Mouse (Mus musculus): ENCODE data around the gene Zdhhc14. TPM values are rescaled to one million over a fixed set of nuclear protein-coding genes. Genes with fewer than 3 reads are reported as not detected.

The Zdhhc14 gene
- polyA plus RNA-seq, 1 experiment = 6.7 TPM

GRCm38 (mm10) chr17:5519466-5519865 lies 27.1 kb downstream of the Zdhhc14 start:
- Histone ChIP-seq H3K36me3 (ENCODE audit: control insufficient read depth) (peaks cover 94% of the 10 kb centered on the region), H3K27me3 (ENCODE audit: control insufficient read depth) (no peaks in the 10 kb centered on the region; the same call in 1 of the 2 replicates), H3K9me3 (ENCODE audit: control insufficient read depth, low read length) (peaks cover 30% of the 10 kb centered on the region), H3K4me3 (replicated peaks) (no peak overlapping the region), H3K4me1 (ENCODE audit: control insufficient read depth) (peaks cover 32% of the 10 kb centered on the region)
- TF ChIP-seq GATA1 (IDR thresholded peaks at IDR 0.05; ENCODE audit: low read length) (no peak), TAL1 (IDR thresholded peaks at IDR 0.05; ENCODE audit: low read length) (no peak)

- peaks cover 26% of the 10 kb centered on the region for H3K4me1 ChIP-seq (ENCODE audit: control insufficient read depth)
- TF ChIP-seq TAL1 (IDR thresholded peaks at IDR 0.05; ENCODE audit: low read length) (no peak), GATA1 (IDR thresholded peaks at IDR 0.05; ENCODE audit: low read length) (no peak)
- no peak overlapping the region for H3K4me3 ChIP-seq (replicated peaks)
- no peaks in the 10 kb centered on the region; the same call in 1 of the 2 replicates for H3K27me3 ChIP-seq (ENCODE audit: control insufficient read depth)
- peaks cover 88% of the 10 kb centered on the region for H3K36me3 ChIP-seq (ENCODE audit: control insufficient read depth)
- H3K9me3 ChIP-seq (ENCODE audit: control insufficient read depth, low read length) = peaks cover 30% of the 10 kb centered on the region
Observed at GRCm38 (mm10) chr17:5519910-5520592, 27.7 kb downstream of the Zdhhc14 start.

GRCm38 (mm10) chr17:5521532-5521931 lies 29.2 kb downstream of the Zdhhc14 start:
- Histone ChIP-seq H3K4me3 (replicated peaks) (no peak overlapping the region), H3K4me1 (ENCODE audit: control insufficient read depth) (peaks cover 12% of the 10 kb centered on the region), H3K9me3 (ENCODE audit: control insufficient read depth, low read length) (peaks cover 30% of the 10 kb centered on the region), H3K27me3 (ENCODE audit: control insufficient read depth) (no peaks in the 10 kb centered on the region; the same call in 1 of the 2 replicates), H3K36me3 (ENCODE audit: control insufficient read depth) (peaks cover 75% of the 10 kb centered on the region)
- TF ChIP-seq GATA1 (IDR thresholded peaks at IDR 0.05; ENCODE audit: low read length) (no peak), TAL1 (IDR thresholded peaks at IDR 0.05; ENCODE audit: low read length) (no peak)

- Histone ChIP-seq H3K27me3 (ENCODE audit: control insufficient read depth) (no peaks in the 10 kb centered on the region), H3K4me1 (ENCODE audit: control insufficient read depth) (peaks cover 41% of the 10 kb centered on the region), H3K9me3 (ENCODE audit: control insufficient read depth, low read length) (peaks cover 5% of the 10 kb centered on the region; the same call in 1 of the 2 replicates), H3K4me3 (replicated peaks) (no peak overlapping the region), H3K36me3 (ENCODE audit: control insufficient read depth) (peaks cover 71% of the 10 kb centered on the region)
- TF ChIP-seq TAL1 (IDR thresholded peaks at IDR 0.05; ENCODE audit: low read length) (no peak), GATA1 (IDR thresholded peaks at IDR 0.05; ENCODE audit: low read length) (no peak)
Observed at GRCm38 (mm10) chr17:5529552-5529951, 37.2 kb downstream of the Zdhhc14 start.

GRCm38 (mm10) chr17:5532816-5533215 lies 40.5 kb downstream of the Zdhhc14 start:
- H3K9me3 ChIP-seq (ENCODE audit: control insufficient read depth, low read length) = no peaks in the 10 kb centered on the region
- H3K4me3 ChIP-seq (replicated peaks) = no peak overlapping the region
- H3K27me3 ChIP-seq (ENCODE audit: control insufficient read depth) = no peaks in the 10 kb centered on the region
- TF ChIP-seq TAL1 (IDR thresholded peaks at IDR 0.05; ENCODE audit: low read length) (no peak), GATA1 (IDR thresholded peaks at IDR 0.05; ENCODE audit: low read length) (no peak)
- peaks cover 81% of the 10 kb centered on the region for H3K36me3 ChIP-seq (ENCODE audit: control insufficient read depth)
- H3K4me1 ChIP-seq (ENCODE audit: control insufficient read depth) = peaks cover 42% of the 10 kb centered on the region

GRCm38 (mm10) chr17:5535357-5535756 lies 43.0 kb downstream of the Zdhhc14 start:
- Histone ChIP-seq H3K9me3 (ENCODE audit: control insufficient read depth, low read length) (no peaks in the 10 kb centered on the region), H3K4me3 (replicated peaks) (no peak overlapping the region), H3K4me1 (ENCODE audit: control insufficient read depth) (peaks cover 32% of the 10 kb centered on the region), H3K27me3 (ENCODE audit: control insufficient read depth) (no peaks in the 10 kb centered on the region), H3K36me3 (ENCODE audit: control insufficient read depth) (peaks cover 79% of the 10 kb centered on the region)
- no peak for TF ChIP-seq TAL1 (IDR thresholded peaks at IDR 0.05; ENCODE audit: low read length)
- TF ChIP-seq GATA1 (IDR thresholded peaks at IDR 0.05; ENCODE audit: low read length) = no peak

- H3K27me3 ChIP-seq (ENCODE audit: control insufficient read depth) = no peaks in the 10 kb centered on the region
- H3K4me1 ChIP-seq (ENCODE audit: control insufficient read depth) = peaks cover 39% of the 10 kb centered on the region
- peaks cover 79% of the 10 kb centered on the region for H3K36me3 ChIP-seq (ENCODE audit: control insufficient read depth)
- no peaks in the 10 kb centered on the region for H3K9me3 ChIP-seq (ENCODE audit: control insufficient read depth, low read length)
- no peak overlapping the region for H3K4me3 ChIP-seq (replicated peaks)
- TF ChIP-seq GATA1 (IDR thresholded peaks at IDR 0.05; ENCODE audit: low read length) (no peak), TAL1 (IDR thresholded peaks at IDR 0.05; ENCODE audit: low read length) (no peak)
Observed at GRCm38 (mm10) chr17:5536259-5537094, 44.1 kb downstream of the Zdhhc14 start.

- H3K9me3 ChIP-seq (ENCODE audit: control insufficient read depth, low read length) = no peaks in the 10 kb centered on the region
- H3K36me3 ChIP-seq (ENCODE audit: control insufficient read depth) = peaks cover 79% of the 10 kb centered on the region
- no peaks in the 10 kb centered on the region for H3K27me3 ChIP-seq (ENCODE audit: control insufficient read depth)
- H3K4me3 ChIP-seq (replicated peaks) = no peak overlapping the region
- peaks cover 40% of the 10 kb centered on the region for H3K4me1 ChIP-seq (ENCODE audit: control insufficient read depth)
- TF ChIP-seq GATA1 (IDR thresholded peaks at IDR 0.05; ENCODE audit: low read length) (no peak), TAL1 (IDR thresholded peaks at IDR 0.05; ENCODE audit: low read length) (no peak)
Observed at GRCm38 (mm10) chr17:5537095-5537575, 44.8 kb downstream of the Zdhhc14 start.

- H3K4me3 ChIP-seq (replicated peaks) = no peak overlapping the region
- TF ChIP-seq TAL1 (IDR thresholded peaks at IDR 0.05; ENCODE audit: low read length) (no peak), GATA1 (IDR thresholded peaks at IDR 0.05; ENCODE audit: low read length) (no peak)
- peaks cover 41% of the 10 kb centered on the region for H3K4me1 ChIP-seq (ENCODE audit: control insufficient read depth)
- no peaks in the 10 kb centered on the region for H3K27me3 ChIP-seq (ENCODE audit: control insufficient read depth)
- H3K36me3 ChIP-seq (ENCODE audit: control insufficient read depth) = peaks cover 72% of the 10 kb centered on the region
- peaks cover 3% of the 10 kb centered on the region; the same call in 1 of the 2 replicates for H3K9me3 ChIP-seq (ENCODE audit: control insufficient read depth, low read length)
Observed at GRCm38 (mm10) chr17:5542177-5542576, 49.8 kb downstream of the Zdhhc14 start.
